Mouse (Mus musculus) thymus, postnatal 25 days (tissue): Measurements from ENCODE around the gene Aldh16a1.
"Not testable (repeated sequence)": the region's sequence is repeated elsewhere in the genome, so short reads cannot be mapped to it uniquely, and the experiment has no call there.

Experiments used
- DNase-seq: peaks from one replicate; pipeline ENCODE4 v3.0.0; 2022

Aldh16a1 gene

GRCm38 (mm10) chr7:45111940-45112339, 42.4 kb downstream of the Aldh16a1 start:
- DNase-seq, result no peak

GRCm38 (mm10) chr7:45110089-45110488, 44.3 kb downstream of the Aldh16a1 start:
- not testable (repeated sequence) for DNase-seq

- no peak for DNase-seq
Observed at GRCm38 (mm10) chr7:45107052-45107645, 47.2 kb downstream of the Aldh16a1 start.

- no peak for DNase-seq
Observed at GRCm38 (mm10) chr7:45106441-45106840, 47.9 kb downstream of the Aldh16a1 start.

GRCm38 (mm10) chr7:45105491-45105890, 48.9 kb downstream of the Aldh16a1 start:
- DNase-seq, result no peak

GRCm38 (mm10) chr7:45104941-45105340, 49.4 kb downstream of the Aldh16a1 start:
- no peak for DNase-seq

- no peak for DNase-seq
Observed at GRCm38 (mm10) chr7:45103652-45104180, 50.7 kb downstream of the Aldh16a1 start, which contains the start of gene Fcgrt. Gene Fcgrt, minus strand, starts transcription at chr7:45103851.

- DNase-seq, result no peak
Observed at GRCm38 (mm10) chr7:45102940-45103585, 51.3 kb downstream of the Aldh16a1 start.

- DNase-seq, result no peak
Observed at GRCm38 (mm10) chr7:45102441-45102840, 51.9 kb downstream of the Aldh16a1 start.

- DNase-seq, result no peak
Observed at GRCm38 (mm10) chr7:45100046-45100445, 54.3 kb downstream of the Aldh16a1 start.

- no peak for DNase-seq
Observed at GRCm38 (mm10) chr7:45098541-45099240, 55.7 kb downstream of the Aldh16a1 start.

GRCm38 (mm10) chr7:45097479-45097878, 56.9 kb downstream of the Aldh16a1 start:
- no peak for DNase-seq

GRCm38 (mm10) chr7:45095965-45096364, 58.4 kb downstream of the Aldh16a1 start:
- not testable (repeated sequence) for DNase-seq

GRCm38 (mm10) chr7:45095367-45095766, 59.0 kb downstream of the Aldh16a1 start:
- no peak for DNase-seq

GRCm38 (mm10) chr7:45094121-45094520, 60.3 kb downstream of the Aldh16a1 start:
- no peak for DNase-seq

- no peak for DNase-seq
Observed at GRCm38 (mm10) chr7:45093516-45093905, 60.9 kb downstream of the Aldh16a1 start.

- DNase-seq, result no peak
Observed at GRCm38 (mm10) chr7:45092828-45093515, 61.4 kb downstream of the Aldh16a1 start.

- no peak for DNase-seq
Observed at GRCm38 (mm10) chr7:45092048-45092447, 62.3 kb downstream of the Aldh16a1 start, which contains the start of gene Rcn3. Gene Rcn3, minus strand, starts transcription at chr7:45092221.

- no peak for DNase-seq
Observed at GRCm38 (mm10) chr7:45091001-45091990, 63.1 kb downstream of the Aldh16a1 start.
